Mouse (Mus musculus) c-Kit-negative CD71-positive TER-119-positive erythroid progenitor cells, embryonic 14.5 days (primary cell): ENCODE data around the gene Dync1h1.
"Not testable (repeated sequence)": the region's sequence is repeated elsewhere in the genome, so short reads cannot be mapped to it uniquely, and the experiment has no call there.

ENCODE experiments used
- DNase-seq: peaks from one replicate; pipeline ENCODE4 v3.0.0-alpha.2; 2013; ENCODE audit warnings: low read depth, low spot score

The Dync1h1 gene

DNA sequence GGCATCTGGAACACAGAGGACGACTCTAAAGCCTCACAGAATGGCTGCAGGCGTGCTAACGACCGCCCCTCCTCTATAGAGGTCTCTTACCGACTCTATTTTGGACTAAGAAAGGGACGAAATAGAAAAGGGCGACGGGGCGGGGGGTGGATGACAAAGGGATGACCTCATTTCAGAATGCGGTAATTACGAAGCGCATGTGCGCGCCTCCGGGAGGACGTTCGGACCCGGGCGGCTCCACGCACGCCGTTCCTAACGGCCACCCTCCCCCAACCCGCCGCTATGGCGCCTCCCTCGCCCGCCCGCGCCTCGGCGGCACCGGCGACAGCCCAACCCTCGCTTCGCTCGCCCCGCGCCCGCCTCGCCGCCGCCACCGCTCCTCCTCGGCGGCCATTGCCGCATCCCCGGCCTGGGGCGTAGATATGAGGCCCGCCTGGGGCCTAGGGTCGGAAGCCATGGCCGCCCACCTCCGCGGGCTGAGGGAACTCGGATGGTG lies 94.5 kb downstream of the Dync1h1 start:
- no peak for DNase-seq

- DNase-seq, result peak; percentile 95
Observed at GRCm38 (mm10) chr12:110696173-110696974, 95.1 kb downstream of the Dync1h1 start.

- no peak for DNase-seq
Observed at GRCm38 (mm10) chr12:110696975-110697400, 95.7 kb downstream of the Dync1h1 start.

DNA sequence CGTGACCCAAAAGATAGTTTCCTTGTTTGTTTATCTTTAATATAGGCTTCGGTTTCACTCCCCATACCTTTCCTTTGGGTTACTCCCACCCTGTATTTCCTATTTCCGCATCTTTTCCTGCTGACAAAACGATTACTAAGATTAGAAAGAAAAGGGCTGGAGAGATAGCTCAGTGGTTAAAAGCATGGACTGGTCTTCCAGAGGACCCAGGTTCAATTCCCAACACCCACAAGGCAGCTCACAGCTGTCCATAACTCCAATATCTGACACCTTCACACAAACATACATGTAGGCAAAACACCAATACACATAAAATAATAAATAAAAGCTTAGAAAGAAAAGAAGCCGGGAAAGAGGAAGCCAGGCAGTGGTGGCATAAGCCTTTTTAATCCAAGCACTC lies 96.2 kb downstream of the Dync1h1 start:
- DNase-seq, result no peak

GRCm38 (mm10) chr12:110698080-110698479 lies 96.8 kb downstream of the Dync1h1 start:
- DNase-seq, result no peak

DNA sequence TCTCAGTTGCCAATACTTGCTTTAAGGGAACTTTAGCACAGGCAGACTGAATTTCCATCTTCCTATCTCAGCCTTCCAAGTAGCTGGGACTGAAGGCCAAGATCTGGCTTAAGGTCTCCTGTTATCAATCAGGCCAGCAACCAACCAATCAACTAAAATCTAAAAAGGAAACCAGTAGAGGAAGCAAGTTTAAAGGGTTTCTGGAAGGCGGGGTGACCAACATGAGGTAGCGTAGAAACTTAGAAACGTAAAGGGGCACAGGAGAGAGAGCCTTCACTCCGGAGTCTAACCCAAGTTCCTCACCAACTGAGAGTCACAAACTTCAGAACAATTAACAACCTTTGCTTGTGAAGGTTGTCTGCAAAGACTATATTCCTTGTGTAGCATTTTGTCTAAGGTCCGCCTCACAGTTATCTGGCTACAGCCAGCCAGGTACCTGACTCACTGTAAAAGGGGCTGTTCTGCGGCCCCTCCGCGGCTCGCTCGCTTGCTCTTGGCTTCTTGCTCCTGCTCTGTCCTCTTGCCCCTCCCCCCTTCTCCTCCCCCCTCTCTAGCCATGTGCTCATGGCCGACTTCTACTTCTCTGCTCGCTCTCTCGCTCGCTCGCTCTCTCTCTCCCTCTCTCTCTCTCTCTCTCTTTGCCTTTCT lies 97.4 kb downstream of the Dync1h1 start:
- no peak for DNase-seq

- DNase-seq, result no peak
Observed at GRCm38 (mm10) chr12:110699171-110699547, 97.9 kb downstream of the Dync1h1 start.

DNA sequence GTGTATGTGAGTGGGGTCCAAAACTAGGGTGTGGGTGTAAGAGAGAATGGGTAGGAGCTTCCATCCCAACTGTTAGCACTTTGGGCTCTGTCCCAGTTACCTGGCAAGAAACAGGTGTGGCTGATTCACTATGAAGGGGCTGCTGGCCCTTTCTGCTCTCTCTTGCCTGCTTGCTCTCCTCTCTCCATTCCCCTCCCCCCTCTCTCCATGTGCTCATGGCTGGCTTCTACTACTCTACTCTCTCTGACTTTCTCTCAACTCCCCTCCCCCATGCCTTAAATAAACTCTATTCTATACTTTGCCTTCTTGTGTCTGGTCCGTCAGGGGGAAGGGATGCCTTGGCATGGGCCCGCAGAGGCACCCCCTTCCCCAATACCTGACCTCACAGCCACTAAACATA lies 99.5 kb downstream of the Dync1h1 start:
- no peak for DNase-seq

- not testable (repeated sequence) for DNase-seq
Observed at GRCm38 (mm10) chr12:110701363-110701762, 100.1 kb downstream of the Dync1h1 start.

DNA sequence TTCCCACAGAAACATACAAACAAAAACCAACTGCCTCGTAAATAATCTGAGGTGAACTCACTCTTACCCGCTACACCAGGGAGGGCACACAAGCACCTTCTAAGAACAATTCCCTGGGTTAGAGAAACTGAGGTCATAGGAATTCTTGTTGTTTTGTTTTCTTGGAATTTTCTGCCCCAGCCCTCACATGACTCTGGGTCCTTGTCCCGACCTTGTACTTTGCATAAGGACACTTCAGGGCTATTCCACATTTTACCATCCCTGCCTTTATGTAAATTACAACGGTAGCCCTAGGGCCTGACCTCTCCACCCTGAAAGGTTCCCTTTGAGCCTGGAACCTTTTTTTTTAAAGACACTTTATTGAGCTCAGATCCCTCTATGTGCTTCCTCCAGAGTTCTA lies 101.3 kb downstream of the Dync1h1 start, which contains the start of gene Hsp90aa1:
TSS of gene Hsp90aa1 (minus strand) at position 173 of the 400 bp plus-strand sequence.
- DNase-seq, result no peak

- DNase-seq, result peak; percentile 69
Observed at GRCm38 (mm10) chr12:110703008-110703471, 101.8 kb downstream of the Dync1h1 start.

DNA sequence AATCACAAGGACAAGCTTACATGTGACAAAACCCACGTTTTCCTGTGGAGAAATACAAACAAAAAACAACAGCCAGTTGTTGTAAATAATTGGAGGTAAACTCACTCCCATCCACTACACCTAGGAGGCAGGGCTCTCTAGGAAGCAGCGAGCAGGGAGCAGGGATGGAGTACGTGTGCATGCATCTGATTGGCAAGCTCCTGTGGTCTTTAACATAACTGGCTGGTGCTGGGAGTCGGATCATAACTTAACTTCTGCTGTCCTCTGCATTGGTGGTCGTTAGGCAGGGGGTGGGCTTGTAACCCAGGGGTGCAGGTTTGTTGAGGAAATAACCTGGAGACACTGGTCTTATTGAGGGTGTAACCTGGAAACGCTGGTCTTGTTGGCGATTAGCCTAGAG lies 102.4 kb downstream of the Dync1h1 start:
- DNase-seq, result no peak

- not testable (repeated sequence) for DNase-seq
Observed at GRCm38 (mm10) chr12:110705419-110705818, 104.2 kb downstream of the Dync1h1 start.

- no peak for DNase-seq
Observed at GRCm38 (mm10) chr12:110706337-110707231, 105.3 kb downstream of the Dync1h1 start.

- DNase-seq, result no peak
Observed at GRCm38 (mm10) chr12:110707451-110707850, 106.2 kb downstream of the Dync1h1 start.

DNA sequence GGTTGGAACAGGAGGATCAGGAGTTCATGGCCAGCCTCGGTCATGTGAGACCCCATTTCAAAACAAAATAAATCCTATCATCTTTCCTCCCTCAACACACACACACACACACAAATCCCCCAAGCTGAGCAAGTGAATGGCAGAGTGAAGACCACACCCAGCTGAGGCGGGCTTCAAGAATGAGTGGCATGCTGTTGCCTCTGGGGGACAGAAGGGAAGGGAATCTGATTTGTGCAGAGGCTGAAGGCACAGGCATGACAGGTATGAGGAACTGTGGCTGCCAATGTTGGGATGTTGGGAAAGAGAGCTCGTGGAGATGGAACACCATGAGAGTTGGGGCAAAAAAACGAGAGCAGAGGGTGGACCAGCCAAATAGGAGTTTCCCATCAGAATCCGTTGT lies 110.0 kb downstream of the Dync1h1 start:
- DNase-seq, result no peak

GRCm38 (mm10) chr12:110713784-110714183 lies 112.5 kb downstream of the Dync1h1 start:
- DNase-seq, result no peak

GRCm38 (mm10) chr12:110714215-110714614 lies 113.0 kb downstream of the Dync1h1 start:
- DNase-seq, result no peak

GRCm38 (mm10) chr12:110716004-110716403 lies 114.8 kb downstream of the Dync1h1 start:
- DNase-seq, result no peak
